Mouse (Mus musculus): ENCODE results near the gene DXBay18. TPM values are rescaled to one million over a fixed set of nuclear protein-coding genes. Genes with fewer than 3 reads are reported as not detected.
"Not testable (repeated sequence)": the region's sequence is repeated elsewhere in the genome, so short reads cannot be mapped to it uniquely, and the experiment has no call there.

The DXBay18 gene
- polyA plus RNA-seq (2014; fragmentation: Nextera tagmentation; extraction: Ambion mirVana): not detected in 2 replicates

DNA sequence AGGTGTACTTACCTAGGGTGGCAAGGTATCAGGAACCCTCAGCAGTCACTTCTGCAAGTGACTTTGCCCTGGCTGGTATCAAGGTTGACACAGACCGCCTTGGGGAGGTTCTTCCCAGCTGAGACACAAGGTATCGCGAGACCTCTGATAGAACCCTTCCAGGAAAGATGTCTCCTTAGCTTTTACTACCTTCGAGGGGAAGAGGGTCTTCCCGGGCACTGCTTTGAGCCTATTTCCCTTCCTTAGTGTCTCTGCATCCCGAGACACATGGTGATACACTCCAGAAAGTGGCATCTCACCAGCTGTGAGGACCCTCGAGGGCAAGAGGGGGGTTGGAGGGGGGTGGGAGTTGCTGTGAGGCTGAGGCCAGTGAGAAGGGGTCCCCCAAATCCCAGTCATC, at the start of gene DXBay18:
DXBay18 (minus strand) TSS at position 101 of the 400 bp plus-strand sequence.
- H3K9ac ChIP-seq (ENCODE audit: low read length); H3K27ac ChIP-seq (replicated peaks in 1 of 2; ENCODE audit: control insufficient read depth in 1 of 2, insufficient read depth in 1 of 2, low read depth in 2 of 2, low read length in 2 of 2); H3K4me3 ChIP-seq (ENCODE audit: control insufficient read depth in 1 of 2, insufficient read depth in 1 of 2, low read depth in 1 of 2, low read length in 2 of 2); ATAC-seq (ENCODE audit: insufficient number of reproducible peaks, insufficient read depth, low FRiP score, low read depth); H3K27me3 ChIP-seq (ENCODE audit: control insufficient read depth, insufficient read depth, low read length); H3K36me3 ChIP-seq (ENCODE audit: control insufficient read depth, insufficient read depth, low read length); H3K9me3 ChIP-seq (ENCODE audit: control insufficient read depth, low read length); H3K4me2 ChIP-seq (ENCODE audit: low read length); H3K4me1 ChIP-seq (ENCODE audit: control insufficient read depth in 2 of 2, insufficient read depth in 2 of 2, low read length in 2 of 2): not testable (repeated sequence)
- WGBS: no CpG with 5 or more reads among the region's 7 CpGs

DNA sequence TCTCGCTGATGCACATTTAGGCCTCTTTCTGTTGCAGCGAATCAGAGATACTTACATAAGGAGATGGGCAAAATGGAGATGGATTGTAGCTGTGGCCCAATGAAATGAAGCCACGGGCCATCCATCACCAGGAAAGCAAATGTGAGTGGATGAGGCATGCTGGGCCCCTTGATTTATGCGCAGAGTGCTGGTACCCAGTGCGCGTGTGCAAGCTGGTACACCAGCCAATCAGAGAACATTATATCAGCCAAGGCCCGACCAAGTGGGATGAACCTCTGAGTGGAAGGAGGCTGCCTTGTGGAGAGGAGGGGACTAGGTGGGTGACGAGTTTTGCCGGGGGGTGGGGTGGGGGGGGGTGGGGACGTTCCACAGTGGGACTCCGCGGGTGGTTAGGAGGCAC, 42.7 kb upstream of the DXBay18 start, which contains the start of gene Xlr3b:
Xlr3b (plus strand) TSS at position 274 of the 400 bp plus-strand sequence.
- not testable (repeated sequence) for H3K4me3 ChIP-seq (ENCODE audit: control insufficient read depth in 1 of 2, insufficient read depth in 1 of 2, low read depth in 1 of 2, low read length in 2 of 2); H3K9me3 ChIP-seq (ENCODE audit: control insufficient read depth, low read length); H3K4me2 ChIP-seq (ENCODE audit: low read length); ATAC-seq (ENCODE audit: insufficient number of reproducible peaks, insufficient read depth, low FRiP score, low read depth); H3K9ac ChIP-seq (ENCODE audit: low read length); H3K27ac ChIP-seq (replicated peaks in 1 of 2; ENCODE audit: control insufficient read depth in 1 of 2, insufficient read depth in 1 of 2, low read depth in 2 of 2, low read length in 2 of 2); H3K4me1 ChIP-seq (ENCODE audit: control insufficient read depth in 2 of 2, insufficient read depth in 2 of 2, low read length in 2 of 2); H3K36me3 ChIP-seq (ENCODE audit: control insufficient read depth, insufficient read depth, low read length); H3K27me3 ChIP-seq (ENCODE audit: control insufficient read depth, insufficient read depth, low read length)
- 74% methylated on average over 12 of the region's 12 CpGs for WGBS

DNA sequence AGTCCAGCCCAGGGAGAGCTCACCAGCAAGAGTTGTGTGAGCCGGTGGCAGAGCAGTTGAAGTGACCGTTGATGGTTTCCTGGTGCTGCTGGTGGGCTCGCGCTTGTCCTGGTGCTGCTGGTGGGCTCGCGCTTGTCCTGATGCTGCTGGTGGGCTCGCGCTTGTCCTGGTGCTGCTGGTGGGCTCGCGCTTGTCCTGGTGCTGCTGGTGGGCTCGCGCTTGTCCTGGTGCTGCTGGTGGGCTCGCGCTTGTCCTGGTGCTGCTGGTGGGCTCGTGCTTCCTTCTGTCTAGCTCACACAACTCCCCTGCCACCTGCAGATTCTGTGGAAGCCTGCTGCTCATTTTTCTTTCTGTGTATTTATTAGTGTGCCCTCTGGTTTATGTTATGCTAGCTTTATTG, 27.6 kb upstream of the DXBay18 start, which contains the start of gene Spin2d:
Spin2d (minus strand) TSS at position 101 of the 400 bp plus-strand sequence.
- not testable (repeated sequence) for H3K4me3 ChIP-seq (ENCODE audit: control insufficient read depth in 1 of 2, insufficient read depth in 1 of 2, low read depth in 1 of 2, low read length in 2 of 2); H3K9ac ChIP-seq (ENCODE audit: low read length); H3K9me3 ChIP-seq (ENCODE audit: control insufficient read depth, low read length); H3K36me3 ChIP-seq (ENCODE audit: control insufficient read depth, insufficient read depth, low read length); H3K27me3 ChIP-seq (ENCODE audit: control insufficient read depth, insufficient read depth, low read length); H3K27ac ChIP-seq (replicated peaks in 1 of 2; ENCODE audit: control insufficient read depth in 1 of 2, insufficient read depth in 1 of 2, low read depth in 2 of 2, low read length in 2 of 2); H3K4me1 ChIP-seq (ENCODE audit: control insufficient read depth in 2 of 2, insufficient read depth in 2 of 2, low read length in 2 of 2); ATAC-seq (ENCODE audit: insufficient number of reproducible peaks, insufficient read depth, low FRiP score, low read depth); H3K4me2 ChIP-seq (ENCODE audit: low read length)
- 66% methylated on average over 6 of the region's 15 CpGs for WGBS

DNA sequence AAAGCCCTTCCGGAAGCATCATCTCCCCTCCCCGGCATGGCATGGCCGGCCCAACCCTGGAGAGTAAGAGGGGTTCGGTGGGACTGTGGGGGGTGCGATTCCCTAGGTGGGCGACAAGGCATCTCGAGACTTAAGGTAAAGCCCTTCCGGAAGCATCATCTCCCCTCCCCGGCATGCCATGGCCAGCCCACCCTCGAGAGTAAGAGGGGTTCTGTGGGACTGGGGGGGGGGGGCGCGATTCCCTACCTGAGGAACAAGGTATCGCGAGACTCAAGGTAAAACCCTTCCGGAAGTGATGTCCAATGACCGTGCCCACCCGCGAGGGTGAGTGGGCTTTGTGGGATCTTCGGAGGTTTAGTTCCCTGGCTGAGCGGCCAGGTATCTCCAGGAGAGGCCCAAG, 754 bp downstream of the DXBay18 start, which contains the start of gene Xlr5b:
Xlr5b (plus strand) TSS at position 301 of the 400 bp plus-strand sequence.
- no CpG with 5 or more reads among the region's 20 CpGs for WGBS
- H3K4me3 ChIP-seq (ENCODE audit: control insufficient read depth in 1 of 2, insufficient read depth in 1 of 2, low read depth in 1 of 2, low read length in 2 of 2); H3K27ac ChIP-seq (replicated peaks in 1 of 2; ENCODE audit: control insufficient read depth in 1 of 2, insufficient read depth in 1 of 2, low read depth in 2 of 2, low read length in 2 of 2); H3K4me2 ChIP-seq (ENCODE audit: low read length); H3K9me3 ChIP-seq (ENCODE audit: control insufficient read depth, low read length); ATAC-seq (ENCODE audit: insufficient number of reproducible peaks, insufficient read depth, low FRiP score, low read depth); H3K9ac ChIP-seq (ENCODE audit: low read length); H3K4me1 ChIP-seq (ENCODE audit: control insufficient read depth in 2 of 2, insufficient read depth in 2 of 2, low read length in 2 of 2); H3K36me3 ChIP-seq (ENCODE audit: control insufficient read depth, insufficient read depth, low read length); H3K27me3 ChIP-seq (ENCODE audit: control insufficient read depth, insufficient read depth, low read length): not testable (repeated sequence)

DNA sequence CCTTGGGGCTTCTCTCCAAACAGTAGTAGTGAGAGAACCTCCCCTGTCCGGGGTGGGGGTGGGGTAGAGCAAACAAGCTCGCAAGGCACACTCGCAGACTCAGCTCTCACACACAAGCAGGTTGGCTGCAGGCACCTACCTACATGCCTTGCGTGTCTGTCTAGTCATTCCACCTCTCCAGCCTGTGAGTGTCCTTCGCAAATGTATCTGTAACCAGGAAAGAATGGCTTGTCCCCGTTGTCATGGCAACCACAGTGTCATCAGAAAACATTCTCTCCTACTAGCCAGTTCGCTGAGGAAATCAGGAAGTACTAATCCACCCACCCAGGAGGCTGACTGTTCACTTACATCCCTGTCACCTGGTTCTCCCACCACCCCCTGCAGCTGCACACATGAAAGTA, 6.0 kb downstream of the DXBay18 start:
- ATAC-seq (ENCODE audit: insufficient number of reproducible peaks, insufficient read depth, low FRiP score, low read depth): not testable (repeated sequence)
- no CpG with 5 or more reads among the region's 7 CpGs for WGBS

DNA sequence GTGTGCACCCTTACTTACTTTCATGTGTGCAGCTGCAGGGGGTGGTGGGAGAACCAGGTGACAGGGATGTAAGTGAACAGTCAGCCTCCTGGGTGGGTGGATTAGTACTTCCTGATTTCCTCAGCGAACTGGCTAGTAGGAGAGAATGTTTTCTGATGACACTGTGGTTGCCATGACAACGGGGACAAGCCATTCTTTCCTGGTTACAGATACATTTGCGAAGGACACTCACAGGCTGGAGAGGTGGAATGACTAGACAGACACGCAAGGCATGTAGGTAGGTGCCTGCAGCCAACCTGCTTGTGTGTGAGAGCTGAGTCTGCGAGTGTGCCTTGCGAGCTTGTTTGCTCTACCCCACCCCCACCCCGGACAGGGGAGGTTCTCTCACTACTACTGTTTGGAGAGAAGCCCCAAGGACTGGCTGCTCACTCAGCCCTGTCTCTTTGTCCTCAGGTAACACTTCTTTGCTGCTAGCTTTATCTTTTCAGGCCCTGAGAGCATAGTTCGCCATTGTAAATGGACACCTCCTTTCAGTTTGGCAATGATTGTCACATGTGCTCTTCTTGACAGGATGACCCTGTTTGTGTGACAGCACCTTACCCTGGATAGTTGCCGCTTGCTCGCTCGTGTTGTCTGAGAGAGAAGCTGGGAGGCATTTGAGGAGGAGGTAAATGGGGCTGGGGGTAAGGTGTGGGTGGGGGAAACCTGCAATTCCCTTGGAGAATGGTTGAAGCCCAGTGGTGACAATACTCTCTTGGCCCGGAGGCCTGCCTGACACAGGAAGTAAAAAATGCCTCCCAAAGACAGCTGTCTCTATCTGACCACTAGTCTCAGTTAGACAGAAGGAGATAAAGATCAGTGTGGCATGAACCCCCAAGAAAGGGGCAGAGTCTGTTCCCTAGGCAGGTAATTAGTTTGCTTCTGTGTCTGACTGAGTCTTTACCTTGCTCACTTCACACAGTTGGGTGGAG, 26.1 kb downstream of the DXBay18 start:
- H3K27me3 ChIP-seq (ENCODE audit: control insufficient read depth, insufficient read depth, low read length); H3K27ac ChIP-seq (replicated peaks in 1 of 2; ENCODE audit: control insufficient read depth in 1 of 2, insufficient read depth in 1 of 2, low read depth in 2 of 2, low read length in 2 of 2); H3K4me2 ChIP-seq (ENCODE audit: low read length); H3K9me3 ChIP-seq (ENCODE audit: control insufficient read depth, low read length); H3K36me3 ChIP-seq (ENCODE audit: control insufficient read depth, insufficient read depth, low read length); H3K4me1 ChIP-seq (ENCODE audit: control insufficient read depth in 2 of 2, insufficient read depth in 2 of 2, low read length in 2 of 2); H3K4me3 ChIP-seq (ENCODE audit: control insufficient read depth in 1 of 2, insufficient read depth in 1 of 2, low read depth in 1 of 2, low read length in 2 of 2); ATAC-seq (ENCODE audit: insufficient number of reproducible peaks, insufficient read depth, low FRiP score, low read depth); H3K9ac ChIP-seq (ENCODE audit: low read length): not testable (repeated sequence)
- no CpG with 5 or more reads among the region's 12 CpGs for WGBS

More for the DNA sequence above, 6.0 kb downstream of the DXBay18 start:
- H3K4me1 ChIP-seq (ENCODE audit: control insufficient read depth in 2 of 2, insufficient read depth in 2 of 2, low read length in 2 of 2); H3K9me3 ChIP-seq (ENCODE audit: control insufficient read depth, low read length); H3K4me3 ChIP-seq (ENCODE audit: control insufficient read depth in 1 of 2, insufficient read depth in 1 of 2, low read depth in 1 of 2, low read length in 2 of 2); H3K27me3 ChIP-seq (ENCODE audit: control insufficient read depth, insufficient read depth, low read length); H3K36me3 ChIP-seq (ENCODE audit: control insufficient read depth, insufficient read depth, low read length); H3K4me2 ChIP-seq (ENCODE audit: low read length); H3K27ac ChIP-seq (replicated peaks in 1 of 2; ENCODE audit: control insufficient read depth in 1 of 2, insufficient read depth in 1 of 2, low read depth in 2 of 2, low read length in 2 of 2); H3K9ac ChIP-seq (ENCODE audit: low read length): not testable (repeated sequence)

DNA sequence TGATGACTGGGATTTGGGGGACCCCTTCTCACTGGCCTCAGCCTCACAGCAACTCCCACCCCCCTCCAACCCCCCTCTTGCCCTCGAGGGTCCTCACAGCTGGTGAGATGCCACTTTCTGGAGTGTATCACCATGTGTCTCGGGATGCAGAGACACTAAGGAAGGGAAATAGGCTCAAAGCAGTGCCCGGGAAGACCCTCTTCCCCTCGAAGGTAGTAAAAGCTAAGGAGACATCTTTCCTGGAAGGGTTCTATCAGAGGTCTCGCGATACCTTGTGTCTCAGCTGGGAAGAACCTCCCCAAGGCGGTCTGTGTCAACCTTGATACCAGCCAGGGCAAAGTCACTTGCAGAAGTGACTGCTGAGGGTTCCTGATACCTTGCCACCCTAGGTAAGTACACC, 32.5 kb downstream of the DXBay18 start, which contains the start of gene Gm14685:
Gm14685 (plus strand) TSS at position 301 of the 400 bp plus-strand sequence.
- H3K27me3 ChIP-seq (ENCODE audit: control insufficient read depth, insufficient read depth, low read length); H3K27ac ChIP-seq (replicated peaks in 1 of 2; ENCODE audit: control insufficient read depth in 1 of 2, insufficient read depth in 1 of 2, low read depth in 2 of 2, low read length in 2 of 2); H3K9ac ChIP-seq (ENCODE audit: low read length); H3K4me1 ChIP-seq (ENCODE audit: control insufficient read depth in 2 of 2, insufficient read depth in 2 of 2, low read length in 2 of 2); H3K36me3 ChIP-seq (ENCODE audit: control insufficient read depth, insufficient read depth, low read length); H3K9me3 ChIP-seq (ENCODE audit: control insufficient read depth, low read length); ATAC-seq (ENCODE audit: insufficient number of reproducible peaks, insufficient read depth, low FRiP score, low read depth); H3K4me3 ChIP-seq (ENCODE audit: control insufficient read depth in 1 of 2, insufficient read depth in 1 of 2, low read depth in 1 of 2, low read length in 2 of 2); H3K4me2 ChIP-seq (ENCODE audit: low read length): not testable (repeated sequence)
- no CpG with 5 or more reads among the region's 7 CpGs for WGBS
